Mouse (Mus musculus): ENCODE measurements around the gene Cul1.
"Not testable (repeated sequence)": the region's sequence is repeated elsewhere in the genome, so short reads cannot be mapped to it uniquely, and the experiment has no call there.

Gene Cul1

GRCm38 (mm10) chr6:47453098-47453497 lies at the start of gene Cul1:
TSS of gene Cul1 (plus strand) at chr6:47453398.
- no peak for DNase-seq

GRCm38 (mm10) chr6:47404419-47405382 lies 48.5 kb upstream of the Cul1 start:
- DNase-seq, result peak; percentile 18

- no peak for DNase-seq
Observed at GRCm38 (mm10) chr6:47412886-47413606, 40.2 kb upstream of the Cul1 start.

GRCm38 (mm10) chr6:47413656-47414055 lies 39.5 kb upstream of the Cul1 start:
- DNase-seq, result no peak

GRCm38 (mm10) chr6:47418691-47419090 lies 34.5 kb upstream of the Cul1 start:
- no peak for DNase-seq

GRCm38 (mm10) chr6:47420156-47420555 lies 33.0 kb upstream of the Cul1 start:
- no peak for DNase-seq

- no peak for DNase-seq
Observed at GRCm38 (mm10) chr6:47421221-47421620, 32.0 kb upstream of the Cul1 start.

- no peak for DNase-seq
Observed at GRCm38 (mm10) chr6:47426136-47426535, 27.1 kb upstream of the Cul1 start.

- DNase-seq, result not testable (repeated sequence)
Observed at GRCm38 (mm10) chr6:47426556-47426955, 26.6 kb upstream of the Cul1 start.

- not testable (repeated sequence) for DNase-seq
Observed at GRCm38 (mm10) chr6:47432795-47433194, 20.4 kb upstream of the Cul1 start.

GRCm38 (mm10) chr6:47440080-47440479 lies 13.1 kb upstream of the Cul1 start:
- DNase-seq, result no peak

GRCm38 (mm10) chr6:47447658-47448057 lies 5.5 kb upstream of the Cul1 start:
- DNase-seq, result no peak

GRCm38 (mm10) chr6:47453522-47454130 lies 428 bp downstream of the Cul1 start:
- peak; percentile 81 for DNase-seq

GRCm38 (mm10) chr6:47454131-47454574 lies 955 bp downstream of the Cul1 start:
- DNase-seq, result peak; percentile 89

- peak; percentile 84 for DNase-seq
Observed at GRCm38 (mm10) chr6:47454575-47455571, 1.7 kb downstream of the Cul1 start.

GRCm38 (mm10) chr6:47455843-47456242 lies 2.6 kb downstream of the Cul1 start:
- no peak for DNase-seq

- no peak for DNase-seq
Observed at GRCm38 (mm10) chr6:47456853-47457252, 3.7 kb downstream of the Cul1 start.

GRCm38 (mm10) chr6:47465400-47465799 lies 12.2 kb downstream of the Cul1 start:
- no peak for DNase-seq

- DNase-seq, result no peak
Observed at GRCm38 (mm10) chr6:47466488-47466887, 13.3 kb downstream of the Cul1 start.

GRCm38 (mm10) chr6:47467058-47467457 lies 13.9 kb downstream of the Cul1 start:
- DNase-seq, result no peak

GRCm38 (mm10) chr6:47469760-47470159 lies 16.6 kb downstream of the Cul1 start:
- no peak for DNase-seq

- DNase-seq, result peak; percentile 26
Observed at GRCm38 (mm10) chr6:47472444-47472843, 19.2 kb downstream of the Cul1 start.
